Mouse (Mus musculus) stomach, postnatal 0 days (tissue): ENCODE data around the gene Commd1. TPM values are rescaled to one million over a fixed set of nuclear protein-coding genes. Genes with fewer than 3 reads are reported as not detected.

ENCODE experiments used
- ATAC-seq: fragments of 200-750 bp; cut with Nextera tagmentation; 2 replicates; pipeline ENCODE4 v1.8.0; 2017; ENCODE audit not compliant: low FRiP score, low TSS enrichment
- DNase-seq: peaks from one replicate; pipeline ENCODE4 v3.0.0-alpha.2; 2016; ENCODE audit warnings: low spot score
- H3K27ac ChIP-seq: fragments of 300-500 bp; sonication (generic); replicated peaks from 2 replicates; pipeline ENCODE4 v1.5.1; 2014; ENCODE audit warnings: mild to moderate bottlenecking, control low read depth
- H3K27me3 ChIP-seq: fragments of 300-500 bp; sonication (generic); 2 replicates; pipeline ENCODE4 v1.6.1; 2014; ENCODE audit warnings: low read length; ENCODE audit not compliant: control insufficient read depth, insufficient read depth
- H3K36me3 ChIP-seq: fragments of 300-500 bp; sonication (generic); 2 replicates; pipeline ENCODE4 v1.6.1; 2014; ENCODE audit warnings: low read length, mixed read lengths; ENCODE audit not compliant: control insufficient read depth, insufficient read depth
- H3K4me1 ChIP-seq: fragments of 300-500 bp; sonication (generic); replicated peaks from 2 replicates; pipeline ENCODE4 v1.6.1; 2014; ENCODE audit warnings: antibody characterized with exemption; ENCODE audit not compliant: control insufficient read depth, insufficient read depth
- H3K4me2 ChIP-seq: fragments of 300-500 bp; sonication (generic); replicated peaks from 2 replicates; pipeline ENCODE4 v1.6.1; 2014; ENCODE audit warnings: low read depth, mild to moderate bottlenecking, control low read depth, moderate library complexity
- H3K4me3 ChIP-seq: fragments of 300-500 bp; sonication (generic); 2 replicates; pipeline ENCODE4 v1.5.1; 2014; ENCODE audit warnings: low read depth, low read length, control low read depth
- H3K9ac ChIP-seq: fragments of 300-500 bp; sonication (generic); 2 replicates; pipeline ENCODE4 v1.6.1; 2014; ENCODE audit warnings: mild to moderate bottlenecking, low read length, control low read depth, mixed read lengths
- H3K9me3 ChIP-seq: fragments of 300-500 bp; sonication (generic); 2 replicates; pipeline ENCODE4 v1.6.1; 2016; ENCODE audit warnings: low read length; ENCODE audit not compliant: control insufficient read depth
- CTCF ChIP-seq: IDR thresholded peaks from 2 replicates; pipeline ENCODE4 v1.5.1; 2016; ENCODE audit warnings: antibody characterized with exemption, low read depth, mild to moderate bottlenecking, moderate library complexity
- EP300 ChIP-seq: optimal IDR thresholded peaks from 2 replicates; pipeline ENCODE3; 2016; ENCODE audit warnings: antibody characterized with exemption
- WGBS: fragments of 180-500 bp; shearing (Covaris S2); extraction: QIAGEN DNeasy Blood & Tissue Kit; methylation state at CpG from one replicate; pipeline ENCODE4 v1.1.7; 2014; 5-methylcytosine and 5-hydroxymethylcytosine counted together
- polyA plus RNA-seq: library from polyadenylated mRNA; unstranded; fragments of >200 nt; fragmentation: Nextera tagmentation; extraction: Ambion mirVana; gene quantifications from 2 replicates; pipeline ENCODE4 v1.2.1, GENCODE M21; 2015

The Commd1 gene
- polyA plus RNA-seq, 1 experiment from 2014 or later, result 269 TPM

DNA sequence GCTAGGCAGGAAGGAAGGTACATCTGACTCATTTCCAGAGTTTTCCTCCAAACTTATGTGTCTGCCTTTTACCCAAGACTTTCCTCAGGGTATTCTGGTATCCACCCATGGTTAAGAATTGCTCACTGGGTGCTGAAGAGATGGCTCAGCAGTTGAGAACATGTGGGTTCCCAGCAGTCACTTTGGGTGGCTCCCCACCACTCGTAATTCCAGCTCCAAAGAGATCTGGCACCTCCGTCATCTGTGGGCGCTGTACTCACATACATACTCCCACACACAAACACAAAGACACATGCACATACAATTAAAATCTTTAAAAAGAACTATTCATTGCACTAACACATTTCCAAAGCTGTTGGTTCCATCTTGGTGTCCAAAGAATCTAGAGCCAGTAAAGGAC lies 93.0 kb downstream of the Commd1 start:
- Histone ChIP-seq H3K27ac (no peak overlapping the region), H3K4me1 (no peaks in the 10 kb centered on the region), H3K4me2 (no peak overlapping the region), H3K36me3 (no peaks in the 10 kb centered on the region), H3K9ac (no peak overlapping the region), H3K4me3 (no peak overlapping the region), H3K9me3 (no peaks in the 10 kb centered on the region), H3K27me3 (no peaks in the 10 kb centered on the region)
- ATAC-seq (no peak), DNase-seq (no peak)
- TF ChIP-seq CTCF, result no peak
- TF ChIP-seq EP300, result no peak
- 95% methylated on average over 3 of the region's 3 CpGs for WGBS

- Histone ChIP-seq H3K27me3 (no peaks in the 10 kb centered on the region), H3K27ac (no peak overlapping the region), H3K4me1 (no peaks in the 10 kb centered on the region), H3K4me3 (no peak overlapping the region), H3K9me3 (no peaks in the 10 kb centered on the region), H3K9ac (no peak overlapping the region), H3K4me2 (no peak overlapping the region), H3K36me3 (no peaks in the 10 kb centered on the region)
- WGBS, result 68% methylated on average over 4 of the region's 4 CpGs
- ATAC-seq (no peak), DNase-seq (no peak)
- TF ChIP-seq CTCF (no peak), EP300 (no peak)
These were observed 95.2 kb downstream of the Commd1 start for GRCm38 (mm10) chr11:22886991-22887390.

GRCm38 (mm10) chr11:22885350-22885749 lies 96.8 kb downstream of the Commd1 start:
- H3K4me2 ChIP-seq, result no peak overlapping the region
- no peaks in the 10 kb centered on the region for H3K9me3 ChIP-seq
- no peak overlapping the region for H3K27ac ChIP-seq
- TF ChIP-seq CTCF, result no peak
- DNase-seq (no peak), ATAC-seq (no peak)
- WGBS, result 95% methylated on average over 1 of the region's 1 CpGs
- no peaks in the 10 kb centered on the region for H3K4me1 ChIP-seq
- no peaks in the 10 kb centered on the region for H3K27me3 ChIP-seq
- H3K9ac ChIP-seq, result no peak overlapping the region
- no peaks in the 10 kb centered on the region for H3K36me3 ChIP-seq
- no peak overlapping the region for H3K4me3 ChIP-seq

- Histone ChIP-seq H3K36me3 (no peaks in the 10 kb centered on the region), H3K4me1 (no peaks in the 10 kb centered on the region), H3K4me3 (no peak overlapping the region), H3K27ac (no peak overlapping the region), H3K9ac (no peak overlapping the region), H3K9me3 (no peaks in the 10 kb centered on the region), H3K4me2 (no peak overlapping the region), H3K27me3 (no peaks in the 10 kb centered on the region)
- ATAC-seq, result peak; percentile 59; the same call in 1 of the 2 replicates
- TF ChIP-seq CTCF, result no peak
- TF ChIP-seq EP300, result no peak
- peak; percentile 42 for DNase-seq
- WGBS, result 84% methylated on average over 2 of the region's 2 CpGs
These were observed 98.5 kb downstream of the Commd1 start for GRCm38 (mm10) chr11:22883676-22884075.

- TF ChIP-seq CTCF (no peak), EP300 (no peak)
- Histone ChIP-seq H3K27ac (no peak overlapping the region), H3K4me2 (no peak overlapping the region), H3K9me3 (no peaks in the 10 kb centered on the region), H3K4me1 (no peaks in the 10 kb centered on the region), H3K4me3 (no peak overlapping the region), H3K36me3 (no peaks in the 10 kb centered on the region), H3K27me3 (no peaks in the 10 kb centered on the region), H3K9ac (no peak overlapping the region)
- ATAC-seq, result 0 out of 2 replicates have a peak, but pooled peaks have one; percentile 18
- no peak for DNase-seq
These were observed 99.3 kb downstream of the Commd1 start for GRCm38 (mm10) chr11:22882926-22883325.

DNA sequence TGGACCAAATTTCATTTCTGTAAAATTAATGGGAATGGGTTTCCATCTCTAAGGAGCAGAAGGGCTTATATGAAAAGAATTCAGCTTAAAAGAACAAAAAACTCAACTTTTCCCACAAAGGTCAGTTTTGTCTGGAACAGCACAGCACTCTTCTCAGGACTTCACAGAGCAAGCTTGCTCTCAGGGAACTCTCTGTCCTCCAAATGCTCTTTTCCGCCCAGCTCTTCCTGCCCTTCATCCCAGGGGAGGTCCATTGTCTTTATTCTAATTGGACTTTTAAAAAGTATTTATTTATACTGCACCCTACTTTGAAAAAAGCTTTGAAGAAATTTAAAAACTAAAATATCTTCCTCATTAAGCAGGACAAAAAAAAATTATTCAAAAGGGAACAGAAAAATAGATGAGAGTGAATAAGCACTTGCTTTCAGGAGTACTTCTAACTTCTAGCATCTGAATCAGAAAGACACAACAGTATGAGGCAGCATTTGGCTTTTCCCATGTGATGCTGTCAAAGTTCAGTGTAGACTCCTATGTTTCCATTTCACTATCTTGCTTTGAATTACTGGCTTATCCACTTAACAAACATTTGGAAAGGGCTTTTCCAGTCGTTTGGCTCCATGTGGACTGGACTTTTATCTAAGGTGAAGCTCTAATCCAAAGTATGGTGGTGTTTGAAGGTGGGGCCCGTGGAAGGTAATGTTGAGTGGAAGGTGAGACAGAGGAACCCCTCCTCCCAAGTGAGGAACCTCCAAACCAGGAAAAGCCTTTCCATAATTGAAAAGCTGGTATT lies 101.6 kb downstream of the Commd1 start:
- Histone ChIP-seq H3K9ac (no peak overlapping the region), H3K4me1 (no peaks in the 10 kb centered on the region), H3K27ac (no peak overlapping the region), H3K9me3 (no peaks in the 10 kb centered on the region), H3K27me3 (no peaks in the 10 kb centered on the region), H3K4me2 (no peak overlapping the region), H3K36me3 (no peaks in the 10 kb centered on the region), H3K4me3 (no peak overlapping the region)
- DNase-seq (peak; percentile 29), ATAC-seq (peak; percentile 51)
- WGBS, result 49% methylated on average over 3 of the region's 3 CpGs
- TF ChIP-seq EP300 (no peak), CTCF (no peak)
